Mouse (Mus musculus): ENCODE data around the gene Tmem234. TPM values are rescaled to one million over a fixed set of nuclear protein-coding genes. Genes with fewer than 3 reads are reported as not detected.

Tmem234 gene
- total RNA-seq, 2 experiments from 2014 or later: 93.0 to 96.7 TPM

GRCm38 (mm10) chr4:129577688-129578087 is 22.8 kb upstream of the Tmem234 start:
- no peak for DNase-seq

- DNase-seq: peak; percentile 60 to 62
Measured at GRCm38 (mm10) chr4:129578466-129578865, 22.0 kb upstream of the Tmem234 start, which contains the start of gene Fam167b. Gene Fam167b, minus strand, starts transcription at chr4:129578549.

- no peak for DNase-seq
Measured at GRCm38 (mm10) chr4:129580347-129580746, 20.1 kb upstream of the Tmem234 start.

- DNase-seq: no peak
Measured at GRCm38 (mm10) chr4:129582251-129582650, 18.2 kb upstream of the Tmem234 start.

- no peak for DNase-seq
Measured at GRCm38 (mm10) chr4:129584370-129584769, 16.1 kb upstream of the Tmem234 start.

- DNase-seq: peak; percentile 91 to 94
Measured at GRCm38 (mm10) chr4:129584884-129585608, 15.4 kb upstream of the Tmem234 start.

- DNase-seq: no peak
Measured at GRCm38 (mm10) chr4:129585773-129586172, 14.7 kb upstream of the Tmem234 start.

GRCm38 (mm10) chr4:129586943-129587342 is 13.5 kb upstream of the Tmem234 start:
- no peak for DNase-seq

GRCm38 (mm10) chr4:129588865-129589264 is 11.6 kb upstream of the Tmem234 start:
- no peak for DNase-seq

- DNase-seq: peak; percentile 80 to 88
Measured at GRCm38 (mm10) chr4:129608426-129609025, 8.1 kb downstream of the Tmem234 start.

- DNase-seq: no peak
Measured at GRCm38 (mm10) chr4:129609139-129609631, 8.7 kb downstream of the Tmem234 start.

GRCm38 (mm10) chr4:129610026-129610425 is 9.6 kb downstream of the Tmem234 start:
- no peak for DNase-seq

GRCm38 (mm10) chr4:129610472-129610871 is 10.0 kb downstream of the Tmem234 start:
- DNase-seq: no peak

GRCm38 (mm10) chr4:129614093-129614492 is 13.6 kb downstream of the Tmem234 start, which contains the start of gene Dcdc2b:
Gene Dcdc2b, minus strand, starts transcription at chr4:129614257.
- DNase-seq: no peak

- DNase-seq: no peak
Measured at GRCm38 (mm10) chr4:129615801-129616290, 15.4 kb downstream of the Tmem234 start.

- no peak for DNase-seq
Measured at GRCm38 (mm10) chr4:129616631-129617030, 16.2 kb downstream of the Tmem234 start.

GRCm38 (mm10) chr4:129617121-129617641 is 16.7 kb downstream of the Tmem234 start:
- no peak for DNase-seq

GRCm38 (mm10) chr4:129618031-129618430 is 17.6 kb downstream of the Tmem234 start:
- DNase-seq: no peak

GRCm38 (mm10) chr4:129618786-129619691 is 18.6 kb downstream of the Tmem234 start, which contains the start of gene Iqcc:
Gene Iqcc, minus strand, starts transcription at chr4:129619099.
- peak; percentile 97 for DNase-seq

- no peak for DNase-seq
Measured at GRCm38 (mm10) chr4:129620419-129621282, 20.2 kb downstream of the Tmem234 start.

Data from adrenal gland, postnatal 36 days (tissue).